Mouse (Mus musculus) gastrocnemius, postnatal 4 days (tissue): ENCODE results near the gene Gpr108. TPM values are rescaled to one million over a fixed set of nuclear protein-coding genes. Genes with fewer than 3 reads are reported as not detected.

ENCODE experiments used
- DNase-seq, 2 experiments: peaks; one replicate each; pipeline ENCODE4 v3.0.0; 2021 to 2022; ENCODE audit warnings: low spot score in 2 of 2, mixed read lengths in 2 of 2
- total RNA-seq, 2 experiments: library from RNA; stranded (reverse); gene quantifications; 2 replicates each; pipeline ENCODE4 v1.2.3; 2021

Gene Gpr108
- total RNA-seq, 2 experiments from 2014 or later = 24.8 to 25.6 TPM

- DNase-seq = no peak
Observed at GRCm38 (mm10) chr17:57274686-57275085, 26.4 kb upstream of the Gpr108 start.

GRCm38 (mm10) chr17:57273846-57274245 is 25.6 kb upstream of the Gpr108 start:
- DNase-seq = no peak

- no peak for DNase-seq
Observed at GRCm38 (mm10) chr17:57271301-57271700, 23.1 kb upstream of the Gpr108 start.

- DNase-seq = no peak
Observed at GRCm38 (mm10) chr17:57267556-57268126, 19.4 kb upstream of the Gpr108 start.

- DNase-seq = peak in 1 of 2 experiments; percentile 68
Observed at GRCm38 (mm10) chr17:57264972-57265945, 17.0 kb upstream of the Gpr108 start.

- peak in 1 of 2 experiments; percentile 7 for DNase-seq
Observed at GRCm38 (mm10) chr17:57264164-57264563, 15.9 kb upstream of the Gpr108 start.

- peak in 1 of 2 experiments; percentile 9 for DNase-seq
Observed at GRCm38 (mm10) chr17:57262901-57263550, 14.8 kb upstream of the Gpr108 start.

- no peak for DNase-seq
Observed at GRCm38 (mm10) chr17:57261796-57262195, 13.6 kb upstream of the Gpr108 start.

GRCm38 (mm10) chr17:57261286-57261685 is 13.0 kb upstream of the Gpr108 start:
- no peak for DNase-seq

- DNase-seq = no peak
Observed at GRCm38 (mm10) chr17:57260351-57260750, 12.1 kb upstream of the Gpr108 start.

GRCm38 (mm10) chr17:57259742-57260141 is 11.5 kb upstream of the Gpr108 start:
- DNase-seq = no peak

- DNase-seq = no peak
Observed at GRCm38 (mm10) chr17:57258191-57258590, 9.9 kb upstream of the Gpr108 start.

- DNase-seq = no peak
Observed at GRCm38 (mm10) chr17:57256921-57257485, 8.8 kb upstream of the Gpr108 start.

- no peak for DNase-seq
Observed at GRCm38 (mm10) chr17:57255354-57255753, 7.1 kb upstream of the Gpr108 start.

GRCm38 (mm10) chr17:57253306-57253705 is 5.1 kb upstream of the Gpr108 start:
- no peak for DNase-seq

GRCm38 (mm10) chr17:57251431-57251830 is 3.2 kb upstream of the Gpr108 start:
- DNase-seq = no peak

- peak in 1 of 2 experiments; percentile 60 for DNase-seq
Observed at GRCm38 (mm10) chr17:57250461-57251160, 2.4 kb upstream of the Gpr108 start.

- peak; percentile 98 for DNase-seq
Observed at GRCm38 (mm10) chr17:57249186-57250181, 1.2 kb upstream of the Gpr108 start, which contains the start of gene Trip10. Trip10 (plus strand) TSS chr17:57249455.

- DNase-seq = no peak
Observed at GRCm38 (mm10) chr17:57248771-57249170, 525 bp upstream of the Gpr108 start.
